Mouse (Mus musculus) liver, embryonic 12.5 days (tissue): ENCODE data around the gene Olfr1325. TPM values are rescaled to one million over a fixed set of nuclear protein-coding genes. Genes with fewer than 3 reads are reported as not detected.
"Not testable (repeated sequence)": the region's sequence is repeated elsewhere in the genome, so short reads cannot be mapped to it uniquely, and the experiment has no call there.

Source experiments
- ATAC-seq: fragments of 200-750 bp; cut with Nextera tagmentation; 2 replicates; pipeline ENCODE4 v1.8.0; 2017; ENCODE audit warnings: moderate number of reproducible peaks, mild to moderate bottlenecking, moderate library complexity
- H3K27ac ChIP-seq: fragments of 300-500 bp; sonication (generic); 2 replicates; pipeline ENCODE4 v1.5.1; 2016; ENCODE audit warnings: mild to moderate bottlenecking
- H3K27me3 ChIP-seq: fragments of 300-500 bp; sonication (generic); replicated peaks from 2 replicates; pipeline ENCODE4 v1.6.1; 2016; ENCODE audit warnings: mild to moderate bottlenecking, moderate library complexity
- H3K36me3 ChIP-seq: fragments of 300-500 bp; sonication (generic); 2 replicates; pipeline ENCODE4 v1.6.1; 2016; ENCODE audit warnings: mild to moderate bottlenecking, moderate library complexity
- H3K4me1 ChIP-seq: fragments of 300-500 bp; sonication (generic); 2 replicates; pipeline ENCODE4 v1.6.1; 2016
- H3K4me2 ChIP-seq: fragments of 300-500 bp; sonication (generic); 2 replicates; pipeline ENCODE4 v1.6.1; 2016; ENCODE audit warnings: mild to moderate bottlenecking, moderate library complexity
- H3K4me3 ChIP-seq: fragments of 300-500 bp; sonication (generic); 2 replicates; pipeline ENCODE4 v1.5.1; 2016; ENCODE audit warnings: mild to moderate bottlenecking, moderate library complexity
- H3K9ac ChIP-seq: fragments of 300-500 bp; sonication (generic); 2 replicates; pipeline ENCODE4 v1.6.1; 2016; ENCODE audit warnings: mild to moderate bottlenecking, moderate library complexity
- H3K9me3 ChIP-seq: fragments of 300-500 bp; sonication (generic); replicated peaks from 2 replicates; pipeline ENCODE4 v1.6.1; 2016; ENCODE audit warnings: mild to moderate bottlenecking, moderate library complexity
- WGBS: fragments of 180-500 bp; shearing (Covaris S2); methylation state at CpG from one replicate; pipeline ENCODE4 v1.1.7; 2016; ENCODE audit not compliant: insufficient replicate concordance; 5-methylcytosine and 5-hydroxymethylcytosine counted together
- polyA plus RNA-seq: library from polyadenylated mRNA; unstranded; fragments of >200 nt; fragmentation: Nextera tagmentation; extraction: Ambion mirVana; gene quantifications from 2 replicates; pipeline ENCODE4 v1.2.1, GENCODE M21; 2016

Olfr1325 gene
- polyA plus RNA-seq, result not detected in 2 replicates

- WGBS, result 72% methylated on average over 2 of the region's 2 CpGs
- Histone ChIP-seq H3K27me3 (no peaks in the 10 kb centered on the region), H3K36me3 (no peaks in the 10 kb centered on the region), H3K4me2 (no peak within 1 kb of the TSS), H3K4me1 (no peaks in the 10 kb centered on the region), H3K4me3 (no peak within 1 kb of the TSS), H3K9ac (no peak within 1 kb of the TSS), H3K27ac (no peak within 1 kb of the TSS), H3K9me3 (no peaks in the 10 kb centered on the region)
- ATAC-seq, result no peak
Measured at GRCm38 (mm10) chrX:74592379-74592778, at the start of gene Olfr1325. Olfr1325 (plus strand) TSS chrX:74592679.

GRCm38 (mm10) chrX:74574788-74575187 is 17.7 kb upstream of the Olfr1325 start, which contains the start of gene Olfr1326-ps1:
Olfr1326-ps1 (minus strand) TSS chrX:74574888.
- Histone ChIP-seq H3K4me1 (no peaks in the 10 kb centered on the region), H3K4me2 (no peak within 1 kb of the TSS), H3K36me3 (no peaks in the 10 kb centered on the region), H3K27ac (no peak within 1 kb of the TSS), H3K4me3 (no peak within 1 kb of the TSS), H3K9me3 (no peaks in the 10 kb centered on the region), H3K9ac (no peak within 1 kb of the TSS), H3K27me3 (no peaks in the 10 kb centered on the region)
- no peak for ATAC-seq

GRCm38 (mm10) chrX:74645466-74646323 is 53.2 kb downstream of the Olfr1325 start, which contains the start of gene Gm5640:
Gm5640 (minus strand) TSS chrX:74645635.
- ATAC-seq, result not testable (repeated sequence)

GRCm38 (mm10) chrX:74646393-74646792 is 53.9 kb downstream of the Olfr1325 start:
- not testable (repeated sequence) for H3K4me1 ChIP-seq, H3K4me2 ChIP-seq, H3K9ac ChIP-seq, ATAC-seq, H3K27me3 ChIP-seq, H3K4me3 ChIP-seq, H3K9me3 ChIP-seq, H3K27ac ChIP-seq, H3K36me3 ChIP-seq
- WGBS, result no CpG with 5 or more reads among the region's 1 CpGs

More at GRCm38 (mm10) chrX:74645466-74646323, 53.2 kb downstream of the Olfr1325 start, which contains the start of gene Gm5640:
- not testable (repeated sequence) for H3K9ac ChIP-seq, H3K4me1 ChIP-seq, H3K27me3 ChIP-seq, H3K36me3 ChIP-seq, H3K27ac ChIP-seq, H3K9me3 ChIP-seq, H3K4me2 ChIP-seq, H3K4me3 ChIP-seq
- 38% methylated on average over 2 of the region's 5 CpGs for WGBS

Other genes starting within 250 kb of the Olfr1325 start
- gene Lage3, start 239.1 kb upstream of the Olfr1325 start, polyA plus RNA-seq, result 67.1 and 69.0 TPM in 2 replicates
- gene Ubl4a, start 219.5 kb upstream of the Olfr1325 start, polyA plus RNA-seq, result 50.1 and 50.7 TPM in 2 replicates
- gene Slc10a3, start 219.3 kb upstream of the Olfr1325 start, polyA plus RNA-seq, result 9.7 and 9.9 TPM in 2 replicates
- 10.7 and 12.4 TPM in 2 replicates for gene Fam3a, start 199.4 kb upstream of the Olfr1325 start, polyA plus RNA-seq
- gene Ikbkg, start 199.4 kb upstream of the Olfr1325 start, polyA plus RNA-seq, result 21.6 and 22.4 TPM in 2 replicates
- 56.5 and 60.4 TPM in 2 replicates for gene G6pdx, start 163.5 kb upstream of the Olfr1325 start, polyA plus RNA-seq
- not detected in 2 replicates for gene Gm6880, start 111.3 kb upstream of the Olfr1325 start, polyA plus RNA-seq
- not detected in 2 replicates for gene Olfr1326-ps1, start 17.8 kb upstream of the Olfr1325 start, polyA plus RNA-seq
- not detected in 2 replicates for gene Gm5640, start 53.0 kb downstream of the Olfr1325 start, polyA plus RNA-seq
- not detected in 2 replicates for gene Gm6890, start 148.2 kb downstream of the Olfr1325 start, polyA plus RNA-seq
- gene Gm5936, start 244.5 kb downstream of the Olfr1325 start, polyA plus RNA-seq, result not detected in 2 replicates